Mouse (Mus musculus) lung, postnatal 10 days (tissue): ENCODE results near the gene Prm3.
A peak's percentile ranks its signal among the peaks of the same experiment; 100 is the strongest.

Source experiments
- DNase-seq: peaks from one replicate; pipeline ENCODE4 v3.0.0; 2021

Prm3 gene

GRCm38 (mm10) chr16:10788866-10789265 is 1.8 kb downstream of the Prm3 start:
- DNase-seq = no peak

GRCm38 (mm10) chr16:10788271-10788670 is 2.4 kb downstream of the Prm3 start, which contains the start of gene Tnp2:
Tnp2 (minus strand) TSS chr16:10788660.
- no peak for DNase-seq

GRCm38 (mm10) chr16:10787548-10788058 is 3.1 kb downstream of the Prm3 start:
- DNase-seq = no peak

GRCm38 (mm10) chr16:10786782-10787547 is 3.7 kb downstream of the Prm3 start:
- no peak for DNase-seq

- peak; percentile 94 for DNase-seq
Observed at GRCm38 (mm10) chr16:10786288-10786687, 4.4 kb downstream of the Prm3 start.

- peak; percentile 94 for DNase-seq
Observed at GRCm38 (mm10) chr16:10785371-10786231, 5.1 kb downstream of the Prm3 start, which contains the start of gene Socs1. Socs1 (minus strand) TSS chr16:10785536.

- DNase-seq = peak; percentile 96
Observed at GRCm38 (mm10) chr16:10784793-10785370, 5.8 kb downstream of the Prm3 start.

- peak; percentile 64 for DNase-seq
Observed at GRCm38 (mm10) chr16:10783883-10784792, 6.6 kb downstream of the Prm3 start.

GRCm38 (mm10) chr16:10783451-10783850 is 7.3 kb downstream of the Prm3 start:
- no peak for DNase-seq

GRCm38 (mm10) chr16:10783152-10783434 is 7.6 kb downstream of the Prm3 start:
- no peak for DNase-seq

GRCm38 (mm10) chr16:10782377-10783151 is 8.2 kb downstream of the Prm3 start:
- no peak for DNase-seq

- DNase-seq = no peak
Observed at GRCm38 (mm10) chr16:10781862-10782371, 8.8 kb downstream of the Prm3 start.

GRCm38 (mm10) chr16:10780631-10781120 is 10.0 kb downstream of the Prm3 start:
- no peak for DNase-seq

- DNase-seq = no peak
Observed at GRCm38 (mm10) chr16:10777579-10778160, 13.0 kb downstream of the Prm3 start.

- DNase-seq = no peak
Observed at GRCm38 (mm10) chr16:10776322-10776721, 14.4 kb downstream of the Prm3 start.

GRCm38 (mm10) chr16:10774726-10775125 is 16.0 kb downstream of the Prm3 start:
- no peak for DNase-seq

GRCm38 (mm10) chr16:10773543-10773942 is 17.2 kb downstream of the Prm3 start:
- DNase-seq = no peak

- DNase-seq = no peak
Observed at GRCm38 (mm10) chr16:10771769-10772510, 18.8 kb downstream of the Prm3 start.

GRCm38 (mm10) chr16:10770531-10771325 is 20.0 kb downstream of the Prm3 start:
- no peak for DNase-seq
